Mouse (Mus musculus): ENCODE results near the gene Ttc23.

DNA sequence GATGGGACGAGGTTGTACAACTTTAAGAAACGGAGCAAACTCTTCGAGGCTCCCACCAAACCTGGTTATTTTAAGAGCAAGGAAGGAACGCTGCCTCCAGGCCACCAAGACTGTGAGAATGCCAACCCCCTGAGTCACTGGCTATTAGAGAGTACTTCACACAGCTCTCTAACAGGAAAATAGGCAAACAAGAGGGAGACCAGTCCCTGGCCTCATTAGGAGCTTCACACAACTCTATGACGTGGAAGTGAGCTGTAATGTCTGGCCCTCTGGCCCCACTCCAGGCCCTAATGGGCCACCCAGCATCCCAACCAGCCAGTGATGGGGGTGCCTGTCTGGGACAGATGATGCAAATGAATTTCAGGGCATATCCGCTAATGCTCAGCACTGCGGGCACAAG lies 94.5 kb downstream of the Ttc23 start:
- TF ChIP-seq POLR2A (IDR thresholded peaks at IDR 0.05; ENCODE audit: low read depth, low read length) (no peak), CTCF (conservative IDR thresholded peaks at IDR 0.05; ENCODE audit: insufficient read depth, insufficient read length, low read depth, low read length) (no peak)
